Mouse (Mus musculus): Measurements from ENCODE around the gene Bad. TPM values are rescaled to one million over a fixed set of nuclear protein-coding genes. Genes with fewer than 3 reads are reported as not detected.
"Not testable (repeated sequence)": the region's sequence is repeated elsewhere in the genome, so short reads cannot be mapped to it uniquely, and the experiment has no call there.

Gene Bad
- polyA plus RNA-seq, 1 experiment from 2014 or later, result 99.1 TPM

DNA sequence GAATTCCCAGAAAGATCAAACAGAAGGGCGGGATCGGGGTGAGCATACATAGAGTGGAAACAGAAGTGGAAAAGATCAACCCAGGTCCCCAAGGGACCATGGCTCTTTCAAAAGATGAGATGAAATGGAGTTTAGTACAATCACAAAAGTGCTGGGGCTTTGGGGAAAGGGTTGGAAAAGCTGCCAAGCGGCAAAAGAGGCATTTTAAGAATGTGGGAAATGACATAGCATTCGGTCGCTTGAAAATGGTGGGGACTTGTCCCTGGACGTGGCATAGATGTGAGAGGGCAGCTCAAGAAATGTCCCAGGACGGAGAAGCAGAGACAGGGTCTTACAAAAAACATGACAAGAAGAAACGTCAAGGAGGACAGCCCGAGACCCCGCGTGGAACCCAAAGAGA is 32.6 kb upstream of the Bad start:
- Histone ChIP-seq H3K27ac (replicated peaks) (peak overlapping the region; percentile 99), H3K9ac (peak overlapping the region; percentile 70), H3K9me3 (no peaks in the 10 kb centered on the region), H3K36me3 (peaks cover 52% of the 10 kb centered on the region), H3K27me3 (no peaks in the 10 kb centered on the region), H3K4me2 (peak overlapping the region; percentile 82), H3K4me3 (peak overlapping the region; percentile 52), H3K4me1 (replicated peaks) (peaks cover 37% of the 10 kb centered on the region)
- 14% methylated on average over 11 of the region's 11 CpGs for WGBS
- ATAC-seq (ENCODE audit: low FRiP score, low read depth), result no peak

DNA sequence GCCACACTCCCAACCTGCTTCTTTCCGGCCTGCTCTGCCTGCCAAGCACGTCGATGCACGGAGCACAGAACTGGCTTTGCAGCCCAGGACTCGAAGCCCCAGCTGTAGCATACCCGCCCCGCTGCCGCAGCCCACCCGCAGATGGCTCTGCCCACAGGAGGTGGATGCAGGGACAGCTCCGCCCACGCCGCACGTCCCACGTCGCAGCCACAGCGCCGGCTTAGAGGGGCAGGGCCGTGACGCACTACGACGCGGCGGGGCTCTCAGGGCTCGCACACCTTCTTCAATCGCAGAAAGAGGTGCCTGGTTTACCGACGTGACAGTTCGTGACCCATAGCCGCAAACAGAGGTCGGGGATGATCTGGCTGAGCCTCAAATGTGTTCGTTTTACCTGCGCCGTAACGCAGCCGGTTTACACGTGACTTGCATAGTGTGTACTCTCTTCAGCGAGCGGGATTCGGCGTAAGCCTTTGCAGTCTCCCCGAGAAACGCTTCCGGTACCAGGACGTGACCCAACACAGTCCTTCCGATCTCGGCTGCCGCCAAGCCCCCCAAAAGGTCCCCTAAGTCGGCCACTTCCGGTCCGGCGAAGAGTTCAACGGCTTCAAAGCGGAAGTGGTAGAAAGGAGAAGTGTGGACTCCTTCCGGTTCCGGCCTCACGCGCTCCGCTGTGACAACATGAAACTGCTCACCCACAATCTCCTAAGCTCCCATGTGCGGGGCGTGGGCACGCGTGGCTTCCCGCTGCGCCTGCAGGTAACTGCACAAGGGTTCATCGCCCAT is 32.0 kb upstream of the Bad start, which contains the start of the genes Trmt112 and Prdx5:
Trmt112 (plus strand) TSS at position 192 of the 783 bp plus-strand sequence.
Prdx5 (minus strand) TSS at position 600 of the 783 bp plus-strand sequence.
- Histone ChIP-seq H3K36me3 (peaks cover 49% of the 10 kb centered on the region), H3K9ac (peak within 1 kb of the TSS; percentile 70), H3K27me3 (no peaks in the 10 kb centered on the region), H3K9me3 (no peaks in the 10 kb centered on the region), H3K4me2 (peak within 1 kb of the TSS; percentile 82), H3K4me3 (peak within 1 kb of the TSS; percentile 52), H3K4me1 (replicated peaks) (peaks cover 37% of the 10 kb centered on the region), H3K27ac (replicated peaks) (peak within 1 kb of the TSS; percentile 99)
- ATAC-seq (ENCODE audit: low FRiP score, low read depth), result peak; percentile 95
- under 1% methylated on average over 65 of the region's 65 CpGs for WGBS

DNA sequence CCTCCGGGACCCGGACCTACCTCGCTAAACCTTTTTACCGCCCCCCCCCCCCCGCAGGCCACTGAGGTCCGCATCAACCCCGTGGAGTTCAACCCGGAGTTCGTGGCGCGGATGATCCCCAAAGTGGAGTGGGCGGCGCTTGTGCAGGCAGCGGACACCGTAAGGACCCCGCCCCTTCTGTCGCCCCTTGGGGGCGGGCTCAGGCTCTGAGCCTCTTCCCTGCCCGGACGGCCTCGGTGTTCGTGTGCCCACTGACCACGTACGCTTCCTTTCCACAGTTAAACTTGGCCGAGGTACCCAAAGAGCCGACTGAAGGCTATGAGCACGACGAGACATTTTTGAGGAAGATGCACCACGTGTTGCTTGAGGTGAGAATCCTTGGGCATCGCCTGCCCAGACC is 31.4 kb upstream of the Bad start:
- H3K9ac ChIP-seq, result peak overlapping the region; percentile 70
- peak overlapping the region; percentile 52 for H3K4me3 ChIP-seq
- peaks cover 43% of the 10 kb centered on the region for H3K36me3 ChIP-seq
- ATAC-seq (ENCODE audit: low FRiP score, low read depth); H3K27me3 ChIP-seq; H3K9me3 ChIP-seq: not testable (repeated sequence)
- peak overlapping the region; percentile 82 for H3K4me2 ChIP-seq
- under 1% methylated on average over 30 of the region's 30 CpGs for WGBS
- peak overlapping the region; percentile 99 for H3K27ac ChIP-seq (replicated peaks)
- peaks cover 37% of the 10 kb centered on the region for H3K4me1 ChIP-seq (replicated peaks)

DNA sequence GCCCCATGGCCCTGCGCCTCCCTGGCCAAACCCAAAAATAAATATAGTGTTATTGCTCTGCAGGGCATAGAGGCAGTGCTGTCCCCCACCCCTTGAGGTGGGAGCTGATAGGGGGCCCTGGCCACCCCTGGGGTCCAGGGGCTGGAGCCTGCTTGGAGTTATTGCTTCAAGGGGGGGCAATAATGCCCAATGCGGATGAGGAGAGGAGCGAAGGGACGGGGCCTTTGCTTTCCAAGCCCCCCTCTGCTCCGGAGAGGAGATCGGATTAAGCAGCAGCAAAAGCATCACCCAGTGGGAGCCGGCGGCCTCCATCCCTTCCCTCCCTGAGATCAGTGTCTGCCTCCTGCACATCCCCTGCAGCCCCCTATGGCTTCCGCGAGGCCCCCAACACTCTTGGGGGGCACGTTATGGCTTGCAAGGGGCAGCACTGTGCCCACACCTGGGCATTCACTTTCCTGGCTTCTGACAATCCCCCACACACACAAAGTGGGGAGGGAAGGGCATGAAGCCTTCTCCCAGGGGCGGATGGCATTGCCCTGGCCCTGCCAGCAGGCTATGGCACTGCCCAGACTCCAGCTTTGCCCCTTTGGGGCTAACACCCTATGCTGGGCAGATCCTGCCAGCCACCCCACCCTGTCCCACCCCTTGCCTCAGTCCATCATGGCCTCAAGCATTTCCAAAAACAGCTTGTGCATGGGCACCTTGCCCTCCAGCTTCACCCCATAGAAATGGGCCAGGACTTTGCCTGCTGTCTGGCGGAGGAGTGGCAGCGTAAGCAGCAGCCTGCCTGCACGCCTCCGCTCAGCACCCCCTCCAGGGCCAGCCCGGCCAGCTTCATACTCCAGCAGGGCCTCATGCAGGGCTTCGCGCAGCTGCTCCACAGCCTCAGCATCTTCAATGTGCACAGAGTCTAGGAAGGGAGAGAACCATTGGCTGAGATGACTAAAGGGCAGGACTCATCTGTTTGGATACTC is 30.3 kb upstream of the Bad start:
- Histone ChIP-seq H3K36me3 (peaks cover 35% of the 10 kb centered on the region), H3K4me3 (peak overlapping the region; percentile 10; the same call in 1 of the 2 replicates), H3K4me2 (peak overlapping the region; percentile 82), H3K27me3 (no peaks in the 10 kb centered on the region), H3K9me3 (no peaks in the 10 kb centered on the region), H3K27ac (replicated peaks) (no peak overlapping the region), H3K4me1 (replicated peaks) (peaks cover 37% of the 10 kb centered on the region), H3K9ac (0 out of 2 replicates have a peak overlapping the region, but pooled peaks have one; percentile 4)
- ATAC-seq (ENCODE audit: low FRiP score, low read depth), result no peak
- WGBS, result 87% methylated on average over 19 of the region's 19 CpGs

DNA sequence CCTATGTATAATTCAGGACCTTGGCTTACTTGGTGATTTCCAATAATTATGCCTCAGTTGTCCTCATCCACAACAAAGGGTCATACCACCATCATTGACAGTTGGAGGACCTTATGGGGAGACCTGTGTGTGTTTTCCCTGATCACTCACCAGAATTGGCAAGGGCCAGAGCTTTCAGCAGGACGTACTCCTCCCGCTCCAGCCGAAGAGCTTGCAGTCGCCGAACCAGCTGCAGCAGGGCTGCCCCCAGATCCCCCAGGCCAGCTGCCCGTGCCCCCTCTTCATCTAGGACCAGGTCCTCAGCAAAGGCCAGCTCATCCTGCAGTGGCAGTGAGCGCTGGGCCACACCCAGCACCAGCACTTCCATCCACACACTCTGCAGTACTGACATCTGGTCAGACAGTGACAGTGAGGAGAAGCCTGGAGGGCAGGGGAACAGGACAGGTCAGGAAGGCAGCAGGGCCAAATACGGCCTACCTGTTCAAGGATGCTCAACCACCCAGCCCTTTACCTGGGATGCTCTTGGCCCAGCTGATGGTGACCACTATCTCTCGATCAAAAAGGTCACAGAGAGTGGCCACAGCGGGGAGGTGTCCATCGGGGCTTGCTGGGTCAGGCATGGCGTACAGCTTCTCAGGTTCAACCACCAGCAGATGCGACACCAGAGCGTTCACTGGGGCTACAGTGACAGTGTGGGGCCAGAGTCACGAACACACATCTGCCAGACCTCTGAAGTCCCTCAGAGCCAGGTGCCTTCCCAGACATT is 29.3 kb upstream of the Bad start:
- ATAC-seq (ENCODE audit: low FRiP score, low read depth), result no peak
- Histone ChIP-seq H3K4me3 (no peak overlapping the region), H3K4me1 (replicated peaks) (peaks cover 30% of the 10 kb centered on the region), H3K36me3 (peaks cover 27% of the 10 kb centered on the region), H3K4me2 (no peak overlapping the region), H3K9me3 (no peaks in the 10 kb centered on the region), H3K9ac (no peak overlapping the region), H3K27ac (replicated peaks) (no peak overlapping the region), H3K27me3 (no peaks in the 10 kb centered on the region)
- 96% methylated on average over 15 of the region's 15 CpGs for WGBS

DNA sequence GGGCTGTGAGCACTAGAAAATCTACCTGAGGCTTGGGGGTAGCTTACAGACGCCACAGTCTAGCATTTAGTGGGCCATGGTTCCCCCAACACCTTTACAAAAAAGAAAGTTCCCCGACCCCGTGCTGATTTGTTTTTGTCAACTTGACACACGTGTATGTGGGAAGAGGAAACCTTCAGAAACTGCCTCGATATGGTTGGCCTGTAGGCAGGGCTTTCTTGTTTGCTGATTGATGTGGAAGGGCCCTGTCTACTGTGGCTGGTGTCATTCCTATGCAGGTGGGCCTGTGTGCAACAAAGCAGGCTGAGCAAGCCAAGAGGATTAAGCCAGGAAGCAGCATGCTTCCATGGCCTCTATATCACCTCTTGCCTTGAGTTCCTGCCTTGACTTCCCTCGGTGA is 28.6 kb upstream of the Bad start:
- H3K27me3 ChIP-seq, result no peaks in the 10 kb centered on the region
- H3K4me3 ChIP-seq, result no peak overlapping the region
- no peak overlapping the region for H3K4me2 ChIP-seq
- H3K9ac ChIP-seq, result no peak overlapping the region
- H3K4me1 ChIP-seq (replicated peaks), result peaks cover 24% of the 10 kb centered on the region
- no peaks in the 10 kb centered on the region for H3K9me3 ChIP-seq
- WGBS, result 95% methylated on average over 6 of the region's 6 CpGs
- H3K27ac ChIP-seq (replicated peaks), result no peak overlapping the region
- ATAC-seq (ENCODE audit: low FRiP score, low read depth), result no peak
- peaks cover 27% of the 10 kb centered on the region for H3K36me3 ChIP-seq

DNA sequence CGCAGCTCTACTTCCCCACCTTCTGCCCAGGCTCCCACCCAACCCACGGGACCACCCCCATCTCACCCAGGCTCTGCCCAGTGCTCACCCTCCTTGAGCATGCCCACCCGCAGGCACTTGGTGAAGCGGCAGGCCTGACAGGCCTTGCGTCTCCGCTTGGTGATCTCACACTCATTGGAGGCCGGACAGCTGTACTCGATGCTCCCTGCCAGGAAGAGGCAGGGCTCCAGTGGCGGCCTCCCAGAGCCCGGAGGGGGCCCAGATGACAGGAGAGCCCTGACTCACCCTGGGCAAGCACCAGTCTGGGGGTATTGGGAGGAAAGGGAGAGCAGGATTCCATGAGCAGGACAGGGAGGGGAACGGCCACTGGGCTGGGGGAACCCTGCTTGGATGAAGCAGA is 27.7 kb upstream of the Bad start:
- WGBS, result 75% methylated on average over 11 of the region's 11 CpGs
- no peak for ATAC-seq (ENCODE audit: low FRiP score, low read depth)
- Histone ChIP-seq H3K36me3 (peaks cover 27% of the 10 kb centered on the region), H3K9ac (no peak overlapping the region), H3K4me3 (no peak overlapping the region), H3K9me3 (no peaks in the 10 kb centered on the region), H3K4me2 (no peak overlapping the region), H3K27me3 (no peaks in the 10 kb centered on the region), H3K4me1 (replicated peaks) (peaks cover 14% of the 10 kb centered on the region), H3K27ac (replicated peaks) (no peak overlapping the region)

DNA sequence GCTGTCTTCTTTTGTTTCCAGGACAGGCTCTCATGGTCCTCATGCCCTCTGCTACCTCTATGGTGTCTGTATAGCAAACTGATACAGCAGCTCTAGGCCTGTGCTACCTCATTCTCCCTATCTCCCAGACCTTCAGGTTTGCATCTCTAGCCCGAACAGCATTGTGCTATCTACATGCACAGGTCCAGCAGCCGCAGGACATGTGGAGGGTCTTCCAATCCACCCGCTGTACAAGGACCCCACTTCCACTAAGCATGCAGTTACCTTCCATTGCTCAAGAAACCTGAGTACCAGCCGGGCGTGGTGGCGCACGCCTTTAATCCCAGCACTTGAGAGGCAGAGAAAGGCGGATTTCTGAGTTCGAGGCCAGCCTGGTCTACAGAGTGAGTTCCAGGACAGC is 27.1 kb upstream of the Bad start:
- no peak overlapping the region for H3K9ac ChIP-seq
- H3K27ac ChIP-seq (replicated peaks), result no peak overlapping the region
- H3K4me1 ChIP-seq (replicated peaks), result peaks cover 20% of the 10 kb centered on the region
- no peak overlapping the region for H3K4me3 ChIP-seq
- H3K4me2 ChIP-seq, result no peak overlapping the region
- WGBS, result 93% methylated on average over 9 of the region's 9 CpGs
- ATAC-seq (ENCODE audit: low FRiP score, low read depth), result no peak
- no peaks in the 10 kb centered on the region for H3K27me3 ChIP-seq
- H3K36me3 ChIP-seq, result peaks cover 27% of the 10 kb centered on the region
- H3K9me3 ChIP-seq, result no peaks in the 10 kb centered on the region

DNA sequence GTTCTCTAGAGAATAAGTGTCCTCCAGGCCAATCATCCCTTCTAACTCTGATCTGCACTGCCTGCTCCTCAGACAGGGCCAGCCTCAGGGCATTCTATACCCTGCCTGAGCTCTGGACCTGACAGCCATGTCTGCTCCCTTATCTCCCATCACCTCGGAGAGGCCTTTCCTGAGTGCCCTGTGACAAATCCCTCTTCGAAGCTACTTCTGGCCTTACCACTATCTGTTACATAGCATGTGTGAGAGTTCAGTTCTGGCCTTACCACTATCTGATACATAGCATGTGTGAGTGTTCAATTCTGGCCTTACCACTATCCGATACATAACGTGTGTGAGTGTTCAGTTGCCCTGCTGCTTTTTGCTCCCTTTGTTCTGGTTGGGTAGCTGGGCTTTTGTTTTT is 26.4 kb upstream of the Bad start:
- Histone ChIP-seq H3K4me2 (no peak overlapping the region), H3K36me3 (peaks cover 27% of the 10 kb centered on the region), H3K4me1 (replicated peaks) (peaks cover 27% of the 10 kb centered on the region), H3K27me3 (no peaks in the 10 kb centered on the region), H3K4me3 (no peak overlapping the region), H3K27ac (replicated peaks) (no peak overlapping the region), H3K9ac (no peak overlapping the region), H3K9me3 (no peaks in the 10 kb centered on the region)
- no peak for ATAC-seq (ENCODE audit: low FRiP score, low read depth)
- WGBS, result 89% methylated on average over 4 of the region's 4 CpGs

DNA sequence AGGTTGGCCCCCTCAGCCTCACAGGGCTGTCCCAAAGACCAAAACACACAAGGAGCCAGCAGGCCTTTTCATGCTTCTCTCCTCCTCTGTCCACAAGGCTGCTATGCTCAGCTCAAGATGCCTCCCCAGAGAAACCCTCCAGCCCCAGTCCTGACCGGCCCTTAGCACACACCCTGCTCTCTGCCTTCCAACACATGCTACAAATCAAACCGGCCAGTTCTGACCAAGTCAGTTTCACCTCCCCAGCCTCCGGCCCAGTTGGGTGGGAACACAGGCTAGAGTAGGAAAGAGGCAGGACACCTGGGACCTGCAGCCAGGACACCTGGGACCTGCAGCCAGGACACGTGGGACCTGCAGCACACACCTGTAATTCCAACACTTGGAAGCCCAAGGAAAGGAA is 25.2 kb upstream of the Bad start:
- H3K36me3 ChIP-seq, result peaks cover 25% of the 10 kb centered on the region
- H3K4me1 ChIP-seq (replicated peaks), result peaks cover 26% of the 10 kb centered on the region
- no peak for ATAC-seq (ENCODE audit: low FRiP score, low read depth)
- H3K4me2 ChIP-seq, result no peak overlapping the region
- no peaks in the 10 kb centered on the region for H3K9me3 ChIP-seq
- no peak overlapping the region for H3K27ac ChIP-seq (replicated peaks)
- H3K4me3 ChIP-seq, result no peak overlapping the region
- WGBS, result 89% methylated on average over 4 of the region's 4 CpGs
- H3K27me3 ChIP-seq, result no peaks in the 10 kb centered on the region
- no peak overlapping the region for H3K9ac ChIP-seq

DNA sequence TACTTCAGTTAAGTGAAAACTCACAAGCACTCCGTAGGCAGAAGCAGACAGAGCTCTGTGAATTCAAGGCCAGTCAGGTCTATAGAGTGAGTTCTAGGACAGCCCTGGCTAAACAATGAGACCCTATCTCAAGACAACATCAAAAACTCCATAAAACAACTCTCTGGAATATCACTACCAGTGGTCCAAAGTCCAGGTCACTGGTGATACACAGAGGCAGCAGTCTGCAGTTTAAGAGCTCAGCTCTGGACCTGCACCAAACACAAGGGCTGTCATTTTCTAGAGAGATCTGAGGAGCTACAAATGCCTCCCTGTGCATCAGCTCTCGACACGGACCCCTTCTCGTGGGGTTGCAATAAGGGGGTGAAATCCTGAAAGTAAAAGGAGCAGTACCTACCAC is 23.3 kb upstream of the Bad start:
- WGBS, result 92% methylated on average over 4 of the region's 4 CpGs

More for the DNA sequence above, 23.3 kb upstream of the Bad start:
- Histone ChIP-seq H3K27ac (replicated peaks) (no peak overlapping the region), H3K9ac (no peak overlapping the region), H3K4me2 (no peak overlapping the region), H3K27me3 (peaks cover 5% of the 10 kb centered on the region), H3K4me1 (replicated peaks) (peaks cover 32% of the 10 kb centered on the region), H3K36me3 (peaks cover 6% of the 10 kb centered on the region; the same call in 1 of the 2 replicates), H3K9me3 (no peaks in the 10 kb centered on the region), H3K4me3 (no peak overlapping the region)
- ATAC-seq (ENCODE audit: low FRiP score, low read depth), result no peak

All from hindbrain, embryonic 15.5 days (tissue).